Mouse (Mus musculus): ENCODE measurements at regions not wholly inside any gene's neighbourhood (a gene's known extent, or its start where the extent isn't known, plus 50 kb on each side); places are given as distances from the start of the nearest gene placed in this dataset.
A peak's percentile ranks its signal among the peaks of the same experiment; 100 is the strongest.

DNA sequence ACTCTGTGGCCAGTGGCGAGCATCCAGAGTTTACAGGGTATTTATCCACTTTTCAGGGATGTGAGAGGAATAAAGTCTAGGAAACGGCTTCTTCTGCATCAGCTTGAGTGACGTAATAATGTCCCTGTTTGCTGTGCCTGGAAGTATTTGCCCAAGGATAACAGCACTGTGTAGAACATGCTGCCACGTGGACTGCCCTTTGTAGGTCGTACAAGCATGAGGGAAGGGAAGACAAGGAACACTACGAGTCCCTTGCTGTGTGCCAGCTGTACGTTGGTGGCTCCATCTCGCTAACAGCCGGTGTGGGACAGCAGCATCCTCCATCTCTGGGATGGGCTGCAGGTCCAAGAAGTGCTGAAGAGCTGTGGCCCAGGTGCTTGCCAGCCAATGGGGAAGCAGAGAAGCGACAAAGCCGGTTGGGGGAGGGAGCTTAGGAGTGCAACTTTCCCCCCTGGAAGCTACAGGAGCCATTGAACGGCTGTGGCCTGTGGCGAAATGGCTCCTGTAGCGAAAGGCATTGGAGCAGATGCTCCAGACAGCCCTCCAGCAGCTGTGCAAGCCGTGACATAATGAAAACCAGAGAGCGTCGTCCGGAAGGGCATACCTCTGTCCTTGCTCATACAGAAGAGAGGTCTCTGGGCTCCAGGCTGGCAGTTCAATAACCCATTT is 65.0 kb upstream of the Epcam start:
- ATAC-seq (ENCODE audit: insufficient read depth, low FRiP score) = peak; percentile 65; the same call in 1 of the 2 replicates
- Histone ChIP-seq H3K4me1 (ENCODE audit: control insufficient read depth, insufficient read depth, low read length) (peaks cover 17% of the 10 kb centered on the region), H3K36me3 (ENCODE audit: control insufficient read depth, insufficient read depth, low read length) (no peaks in the 10 kb centered on the region), H3K9ac (ENCODE audit: low read length) (peak overlapping the region; percentile 54), H3K27ac (ENCODE audit: low read length) (peak overlapping the region; percentile 60; the same call in 1 of the 2 replicates), H3K27me3 (ENCODE audit: control insufficient read depth, insufficient read depth, low read length) (no peaks in the 10 kb centered on the region; the same call in 1 of the 2 replicates), H3K4me3 (replicated peaks; ENCODE audit: low read length) (peak overlapping the region; percentile 32), H3K9me3 (replicated peaks; ENCODE audit: control insufficient read depth, low read length) (no peaks in the 10 kb centered on the region), H3K4me2 (ENCODE audit: low read depth, low read length) (peak overlapping the region; percentile 62)
- WGBS = 49% methylated on average over 18 of the region's 18 CpGs

DNA sequence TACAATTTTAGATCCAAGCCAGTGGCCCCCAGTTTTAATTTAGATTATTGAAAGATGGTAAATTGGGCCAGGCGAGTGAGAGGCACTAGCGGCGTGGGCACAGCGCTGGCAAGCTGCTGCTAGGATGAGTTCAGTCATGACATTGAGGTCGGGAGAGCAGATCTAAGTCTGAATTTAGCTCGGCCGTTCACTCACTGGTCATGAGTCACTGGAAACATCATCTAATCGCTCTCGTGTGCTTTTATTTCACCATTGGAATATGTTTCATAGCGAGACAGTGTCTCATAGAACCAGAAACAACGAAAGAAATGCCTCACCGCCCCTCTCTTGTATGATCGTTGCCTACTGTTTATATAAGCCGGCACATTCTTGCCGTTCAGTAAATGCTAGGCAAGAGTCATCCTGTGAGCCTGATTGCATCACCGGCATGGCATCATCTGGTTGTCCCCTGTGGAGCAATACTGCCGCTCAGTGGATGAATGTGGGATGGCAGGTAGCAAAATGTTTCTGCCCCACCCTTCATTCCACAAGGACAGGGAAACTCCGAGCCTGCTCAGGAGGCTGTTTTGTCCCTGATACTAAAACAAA is 64.3 kb upstream of the Epcam start:
- peak overlapping the region; percentile 54; the same call in 1 of the 2 replicates for H3K9ac ChIP-seq (ENCODE audit: low read length)
- H3K9me3 ChIP-seq (replicated peaks; ENCODE audit: control insufficient read depth, low read length) = no peaks in the 10 kb centered on the region
- H3K4me2 ChIP-seq (ENCODE audit: low read depth, low read length) = peak overlapping the region; percentile 62
- peak; percentile 54; the same call in 1 of the 2 replicates for ATAC-seq (ENCODE audit: insufficient read depth, low FRiP score)
- no peaks in the 10 kb centered on the region; the same call in 1 of the 2 replicates for H3K27me3 ChIP-seq (ENCODE audit: control insufficient read depth, insufficient read depth, low read length)
- no peaks in the 10 kb centered on the region for H3K36me3 ChIP-seq (ENCODE audit: control insufficient read depth, insufficient read depth, low read length)
- WGBS = 11% methylated on average over 18 of the region's 18 CpGs
- no peak overlapping the region; the same call in 1 of the 2 replicates for H3K27ac ChIP-seq (ENCODE audit: low read length)
- H3K4me3 ChIP-seq (replicated peaks; ENCODE audit: low read length) = peak overlapping the region; percentile 32
- peaks cover 15% of the 10 kb centered on the region for H3K4me1 ChIP-seq (ENCODE audit: control insufficient read depth, insufficient read depth, low read length)

DNA sequence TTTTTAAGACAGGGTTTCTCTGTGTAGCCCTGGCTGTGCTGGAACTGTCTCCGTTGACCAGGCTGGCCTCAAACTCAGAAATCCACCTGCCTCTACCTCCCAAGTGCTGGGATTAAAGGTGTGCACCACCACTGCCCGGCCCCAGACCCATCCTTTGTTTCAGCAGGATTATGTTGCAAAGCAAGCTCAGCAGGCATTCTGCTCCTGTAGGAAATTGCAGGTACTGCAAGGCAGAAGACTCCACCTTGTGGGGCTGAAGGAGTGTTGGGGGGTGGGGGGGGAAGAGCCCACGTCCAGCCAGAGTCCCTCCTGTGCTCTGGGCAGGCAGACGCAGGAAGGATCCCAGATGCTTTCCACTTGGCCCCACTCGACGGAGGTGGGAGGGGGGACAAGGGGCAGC is 52.2 kb upstream of the Epcam start:
- H3K27me3 ChIP-seq (ENCODE audit: control insufficient read depth, insufficient read depth, low read length) = no peaks in the 10 kb centered on the region
- WGBS = 59% methylated on average over 6 of the region's 6 CpGs
- H3K4me1 ChIP-seq (ENCODE audit: control insufficient read depth, insufficient read depth, low read length) = no peaks in the 10 kb centered on the region
- no peak overlapping the region for H3K9ac ChIP-seq (ENCODE audit: low read length)
- no peaks in the 10 kb centered on the region for H3K9me3 ChIP-seq (replicated peaks; ENCODE audit: control insufficient read depth, low read length)
- ATAC-seq (ENCODE audit: insufficient read depth, low FRiP score) = no peak
- H3K36me3 ChIP-seq (ENCODE audit: control insufficient read depth, insufficient read depth, low read length) = no peaks in the 10 kb centered on the region
- H3K4me2 ChIP-seq (ENCODE audit: low read depth, low read length) = no peak overlapping the region
- no peak overlapping the region for H3K27ac ChIP-seq (ENCODE audit: low read length)
- no peak overlapping the region for H3K4me3 ChIP-seq (replicated peaks; ENCODE audit: low read length)

DNA sequence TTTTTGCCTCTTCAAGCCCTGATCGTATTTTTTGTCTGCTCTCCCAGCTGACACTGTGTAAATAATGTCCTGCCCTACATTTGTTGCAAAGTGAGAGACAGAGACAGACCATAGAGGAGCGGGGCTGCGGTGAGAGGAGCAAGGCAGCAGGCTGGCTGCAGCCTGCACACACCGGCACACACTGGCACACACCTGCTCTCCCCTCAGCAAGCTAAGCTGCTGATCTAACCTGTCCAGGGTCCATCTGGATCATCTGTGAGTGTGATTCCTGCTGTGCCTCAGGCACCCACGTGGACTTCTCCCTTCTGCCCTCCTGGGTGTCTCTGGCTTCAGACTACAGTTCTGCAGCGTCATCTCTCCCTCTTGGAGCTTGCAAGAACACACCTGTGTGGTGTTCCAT is 50.4 kb upstream of the Epcam start:
- ATAC-seq (ENCODE audit: insufficient read depth, low FRiP score) = no peak
- Histone ChIP-seq H3K9ac (ENCODE audit: low read length) (peak overlapping the region; percentile 41; the same call in 1 of the 2 replicates), H3K4me3 (replicated peaks; ENCODE audit: low read length) (no peak overlapping the region)

More for the DNA sequence above, 50.4 kb upstream of the Epcam start:
- WGBS = 35% methylated on average over 6 of the region's 6 CpGs
- H3K4me2 ChIP-seq (ENCODE audit: low read depth, low read length) = no peak overlapping the region
- no peak overlapping the region for H3K27ac ChIP-seq (ENCODE audit: low read length)
- no peaks in the 10 kb centered on the region for H3K4me1 ChIP-seq (ENCODE audit: control insufficient read depth, insufficient read depth, low read length)
- no peaks in the 10 kb centered on the region for H3K9me3 ChIP-seq (replicated peaks; ENCODE audit: control insufficient read depth, low read length)
- no peaks in the 10 kb centered on the region for H3K36me3 ChIP-seq (ENCODE audit: control insufficient read depth, insufficient read depth, low read length)
- no peaks in the 10 kb centered on the region for H3K27me3 ChIP-seq (ENCODE audit: control insufficient read depth, insufficient read depth, low read length)
